Mouse (Mus musculus) E14TG2a.4 (cell line): ENCODE results near the gene Gdnf.

Source experiments
- CTCF ChIP-seq: conservative IDR thresholded peaks from 2 replicates; pipeline ENCODE4 v1.5.1; 2014; ENCODE audit warnings: low read length
- NANOG ChIP-seq: IDR thresholded peaks from 2 replicates; pipeline ENCODE4 v1.6.1; 2014; ENCODE audit warnings: borderline replicate concordance, low read length, mixed read lengths
- POU5F1 ChIP-seq: IDR thresholded peaks from 2 replicates; pipeline ENCODE4 v1.6.1; 2014; ENCODE audit warnings: low read length, borderline replicate concordance

GRCm38 (mm10) chr15:7838921-7839309 is 28.3 kb downstream of the Gdnf start:
- TF ChIP-seq CTCF: no peak
- no peak for TF ChIP-seq POU5F1
- TF ChIP-seq NANOG: no peak
